Mouse (Mus musculus) E14TG2a.4 (cell line): ENCODE data around the gene Dnah10.

Source experiments
- CTCF ChIP-seq: conservative IDR thresholded peaks from 2 replicates; pipeline ENCODE4 v1.5.1; 2014; ENCODE audit warnings: low read length
- NANOG ChIP-seq: IDR thresholded peaks from 2 replicates; pipeline ENCODE4 v1.6.1; 2014; ENCODE audit warnings: borderline replicate concordance, low read length, mixed read lengths

- no peak for TF ChIP-seq CTCF
- TF ChIP-seq NANOG, result no peak
Measured at GRCm38 (mm10) chr5:124879801-124880200, 154.9 kb downstream of the Dnah10 start.
